Mouse (Mus musculus) adrenal gland, postnatal 25 days (tissue): ENCODE measurements around the gene Chmp4b. TPM values are rescaled to one million over a fixed set of nuclear protein-coding genes. Genes with fewer than 3 reads are reported as not detected.

Source experiments
- DNase-seq: peaks from one replicate; pipeline ENCODE4 v3.0.0; 2021; ENCODE audit warnings: mixed read lengths
- total RNA-seq: library from RNA; stranded (reverse); gene quantifications from 2 replicates; pipeline ENCODE4 v1.2.3, GENCODE M21; 2021

Chmp4b gene
- total RNA-seq, 1 experiment from 2014 or later: 247 TPM

- no peak for DNase-seq
Observed at GRCm38 (mm10) chr2:154641176-154641575, 10.3 kb upstream of the Chmp4b start.

GRCm38 (mm10) chr2:154642005-154642459 is 9.5 kb upstream of the Chmp4b start:
- DNase-seq: no peak

- no peak for DNase-seq
Observed at GRCm38 (mm10) chr2:154642712-154643385, 8.7 kb upstream of the Chmp4b start.

- peak; percentile 11 for DNase-seq
Observed at GRCm38 (mm10) chr2:154646634-154647033, 4.9 kb upstream of the Chmp4b start.

- DNase-seq: peak; percentile 56
Observed at GRCm38 (mm10) chr2:154648086-154648485, 3.4 kb upstream of the Chmp4b start.

GRCm38 (mm10) chr2:154650404-154650803 is 1.1 kb upstream of the Chmp4b start:
- DNase-seq: no peak

GRCm38 (mm10) chr2:154654976-154655375 is 3.5 kb downstream of the Chmp4b start:
- no peak for DNase-seq

- DNase-seq: no peak
Observed at GRCm38 (mm10) chr2:154655878-154656414, 4.4 kb downstream of the Chmp4b start.

GRCm38 (mm10) chr2:154656710-154657485 is 5.4 kb downstream of the Chmp4b start:
- DNase-seq: peak; percentile 96

- DNase-seq: no peak
Observed at GRCm38 (mm10) chr2:154657486-154658237, 6.2 kb downstream of the Chmp4b start.

- DNase-seq: no peak
Observed at GRCm38 (mm10) chr2:154659070-154659469, 7.6 kb downstream of the Chmp4b start.

- DNase-seq: no peak
Observed at GRCm38 (mm10) chr2:154659531-154660074, 8.1 kb downstream of the Chmp4b start.

GRCm38 (mm10) chr2:154668680-154669079 is 17.2 kb downstream of the Chmp4b start:
- DNase-seq: no peak

GRCm38 (mm10) chr2:154670106-154670505 is 18.6 kb downstream of the Chmp4b start:
- no peak for DNase-seq

- no peak for DNase-seq
Observed at GRCm38 (mm10) chr2:154670741-154671140, 19.2 kb downstream of the Chmp4b start.

GRCm38 (mm10) chr2:154674008-154674407 is 22.5 kb downstream of the Chmp4b start:
- no peak for DNase-seq

- no peak for DNase-seq
Observed at GRCm38 (mm10) chr2:154676653-154677609, 25.4 kb downstream of the Chmp4b start.

GRCm38 (mm10) chr2:154677651-154678139 is 26.2 kb downstream of the Chmp4b start:
- DNase-seq: peak; percentile 12

GRCm38 (mm10) chr2:154678995-154679394 is 27.5 kb downstream of the Chmp4b start:
- DNase-seq: no peak

- DNase-seq: no peak
Observed at GRCm38 (mm10) chr2:154680337-154680736, 28.8 kb downstream of the Chmp4b start.

- DNase-seq: no peak
Observed at GRCm38 (mm10) chr2:154680941-154681340, 29.4 kb downstream of the Chmp4b start.
